Mouse (Mus musculus): ENCODE data around the gene Olfr1512. TPM values are rescaled to one million over a fixed set of nuclear protein-coding genes. Genes with fewer than 3 reads are reported as not detected.

The Olfr1512 gene
- not detected for polyA plus RNA-seq (2017; shearing (Covaris generic))

GRCm38 (mm10) chr14:52379068-52379467 is at the start of gene Olfr1512:
Gene Olfr1512 (minus strand): TSS chr14:52379168.

GRCm38 (mm10) chr14:52414273-52414672 is 35.3 kb upstream of the Olfr1512 start, which contains the start of gene Olfr1510:
Gene Olfr1510 (minus strand): TSS chr14:52414373.

GRCm38 (mm10) chr14:52397279-52397678 is 18.3 kb upstream of the Olfr1512 start, which contains the start of gene Olfr1511:
Gene Olfr1511 (minus strand): TSS chr14:52397379.

GRCm38 (mm10) chr14:52356308-52356707 is 22.7 kb downstream of the Olfr1512 start, which contains the start of gene Olfr1513:
Gene Olfr1513 (minus strand): TSS chr14:52356408.

GRCm38 (mm10) chr14:52327910-52328812 is 50.8 kb downstream of the Olfr1512 start, which contains the start of gene Sall2:
Gene Sall2 (minus strand): TSS chr14:52328762.

Other genes starting within 250 kb of the Olfr1512 start
- 20.1 TPM for gene Supt16, start 181.8 kb downstream of the Olfr1512 start, polyA plus RNA-seq (2017; shearing (Covaris generic))
- gene Chd8, start 121.4 kb downstream of the Olfr1512 start, polyA plus RNA-seq (2017; shearing (Covaris generic)) = 36.3 TPM
- gene Tox4, start 100.0 kb downstream of the Olfr1512 start, polyA plus RNA-seq (2017; shearing (Covaris generic)) = 89.2 TPM
- gene Rab2b, start 99.6 kb downstream of the Olfr1512 start, polyA plus RNA-seq (2017; shearing (Covaris generic)) = 19.7 TPM
- 71.0 TPM for gene Mettl3, start 74.0 kb downstream of the Olfr1512 start, polyA plus RNA-seq (2017; shearing (Covaris generic))
- 4.3 TPM for gene Sall2, start 50.4 kb downstream of the Olfr1512 start, polyA plus RNA-seq (2017; shearing (Covaris generic))
- not detected for gene Olfr1513, start 22.8 kb downstream of the Olfr1512 start, polyA plus RNA-seq (2017; shearing (Covaris generic))
- gene Olfr1511, start 18.2 kb upstream of the Olfr1512 start, polyA plus RNA-seq (2017; shearing (Covaris generic)) = not detected
- gene Olfr1510, start 35.2 kb upstream of the Olfr1512 start, polyA plus RNA-seq (2017; shearing (Covaris generic)) = not detected
- not detected for gene Olfr1509, start 63.8 kb upstream of the Olfr1512 start, polyA plus RNA-seq (2017; shearing (Covaris generic))
- not detected for gene Olfr1508, start 88.3 kb upstream of the Olfr1512 start, polyA plus RNA-seq (2017; shearing (Covaris generic))
- gene Olfr1507, start 116.6 kb upstream of the Olfr1512 start, polyA plus RNA-seq (2017; shearing (Covaris generic)) = not detected